Mouse (Mus musculus) heart, postnatal 10 days (tissue): ENCODE measurements at regions not wholly inside any gene's neighbourhood (a gene's known extent, or its start where the extent isn't known, plus 50 kb on each side); places are given as distances from the start of the nearest gene placed in this dataset.
"Not testable (repeated sequence)": the region's sequence is repeated elsewhere in the genome, so short reads cannot be mapped to it uniquely, and the experiment has no call there.

Source experiments
- DNase-seq, 2 experiments: peaks; one replicate each; pipeline ENCODE4 v3.0.0; 2021
- intact Hi-C: fragments of 180-260 bp; cut with DNase I; formaldehyde crosslinking; loops from one replicate; pipeline ENCODE4 v1.15.1; 2025

DNA sequence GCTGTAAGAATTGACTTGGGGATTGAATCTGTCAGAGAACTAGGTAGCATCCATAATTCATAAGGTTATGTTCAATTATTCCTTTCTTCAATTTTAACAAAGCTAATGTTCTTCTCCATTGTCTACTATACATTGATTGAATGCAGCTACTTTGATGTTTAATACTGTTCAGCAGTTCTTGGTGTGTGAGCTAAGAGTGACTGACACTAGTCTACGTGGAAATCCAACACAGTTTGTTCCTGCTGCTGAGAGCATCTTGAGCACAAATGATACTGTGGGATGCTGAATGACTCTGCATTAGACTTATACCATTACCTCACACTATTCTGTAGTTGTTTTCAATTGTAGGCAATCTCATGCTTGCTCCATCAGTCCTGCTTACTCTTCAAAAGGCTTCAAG, 249.4 kb upstream of the Akr1e1 start:
- DNase-seq, result no peak
- intact Hi-C loops, result no loop called here

DNA sequence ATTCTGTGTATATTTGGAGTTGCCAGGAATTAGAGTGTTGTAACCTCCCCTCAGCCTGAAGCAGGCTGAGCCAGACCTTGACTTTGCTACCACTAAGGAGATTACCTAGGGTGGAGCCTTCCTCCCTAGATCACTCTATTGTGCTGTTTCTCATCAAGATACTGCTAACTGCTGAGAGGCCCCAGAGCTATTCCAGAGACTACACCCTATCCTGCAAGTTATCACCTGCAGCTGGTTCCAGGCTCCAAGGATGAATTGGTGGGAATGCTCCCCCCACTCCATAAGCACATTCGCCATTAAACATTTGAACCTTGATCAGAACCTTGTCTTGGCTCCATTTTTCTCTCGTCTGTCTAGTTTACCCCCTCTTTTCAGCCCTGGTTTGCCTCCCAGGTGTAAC, 230.5 kb upstream of the Akr1e1 start:
- not testable (repeated sequence) for DNase-seq

DNA sequence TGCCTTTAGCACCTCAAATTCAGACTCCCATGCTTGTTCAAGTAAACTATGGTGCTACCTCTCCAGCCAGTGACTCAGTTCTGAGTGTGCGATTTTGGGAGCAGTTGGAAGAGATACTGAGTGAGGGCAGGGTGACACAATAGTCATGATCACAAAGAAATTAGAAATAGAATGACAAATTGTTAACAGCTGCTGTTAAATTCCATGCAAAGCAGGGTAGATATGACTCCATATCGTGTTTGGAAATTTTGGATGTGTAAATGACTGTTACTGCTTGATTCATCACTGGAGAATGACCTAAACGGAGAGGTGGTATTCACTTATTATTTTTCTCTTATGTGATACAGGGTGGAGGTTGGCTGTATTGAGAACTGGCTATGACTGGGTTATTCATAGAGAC, 217.8 kb upstream of the Akr1e1 start:
- no peak for DNase-seq

More for the DNA sequence above, 230.5 kb upstream of the Akr1e1 start:
- intact Hi-C loops, result not testable (repeated sequence)

DNA sequence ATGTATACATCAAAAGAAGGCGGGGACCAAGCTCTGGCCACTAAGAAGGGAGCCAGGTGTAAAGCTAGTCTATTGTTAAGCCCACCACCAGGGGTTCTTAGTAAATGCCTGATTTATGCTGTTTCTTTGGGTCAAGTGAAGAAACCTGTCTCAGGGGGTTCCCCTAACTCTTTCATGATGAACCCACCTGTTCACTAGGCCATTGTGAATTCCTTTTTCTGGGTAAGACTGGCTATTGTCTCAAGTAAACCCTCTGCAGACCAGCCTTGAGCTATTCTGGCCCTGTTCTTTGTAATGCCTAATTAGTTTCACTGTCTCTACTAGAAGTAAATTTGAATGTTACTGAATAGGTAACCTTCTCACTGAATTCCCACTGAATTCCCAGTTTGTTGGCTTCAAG, 216.8 kb upstream of the Akr1e1 start:
- DNase-seq, intact Hi-C loops: not testable (repeated sequence)

More for the DNA sequence above, 217.8 kb upstream of the Akr1e1 start:
- intact Hi-C loops, result no loop called here

DNA sequence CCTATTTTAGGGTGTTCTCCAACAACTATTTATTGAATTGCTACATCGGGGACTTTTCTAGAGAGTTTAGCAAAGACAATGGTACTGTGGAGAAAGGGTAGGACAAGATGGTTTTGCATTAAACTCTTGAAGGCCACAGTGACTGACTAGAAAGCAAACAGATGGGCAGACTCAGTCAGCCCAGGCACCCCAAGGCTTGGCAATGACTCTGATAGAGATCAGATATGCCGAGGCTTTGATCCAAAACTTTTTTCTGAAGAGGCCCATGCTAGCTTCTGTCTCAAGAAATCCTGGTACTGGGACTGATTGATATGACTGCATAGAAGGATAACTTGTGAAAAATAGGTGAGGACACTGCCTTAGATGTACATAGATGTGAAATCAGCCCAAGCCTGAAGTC, 197.9 kb upstream of the Akr1e1 start:
- DNase-seq, result no peak
- intact Hi-C loops, result no loop called here

DNA sequence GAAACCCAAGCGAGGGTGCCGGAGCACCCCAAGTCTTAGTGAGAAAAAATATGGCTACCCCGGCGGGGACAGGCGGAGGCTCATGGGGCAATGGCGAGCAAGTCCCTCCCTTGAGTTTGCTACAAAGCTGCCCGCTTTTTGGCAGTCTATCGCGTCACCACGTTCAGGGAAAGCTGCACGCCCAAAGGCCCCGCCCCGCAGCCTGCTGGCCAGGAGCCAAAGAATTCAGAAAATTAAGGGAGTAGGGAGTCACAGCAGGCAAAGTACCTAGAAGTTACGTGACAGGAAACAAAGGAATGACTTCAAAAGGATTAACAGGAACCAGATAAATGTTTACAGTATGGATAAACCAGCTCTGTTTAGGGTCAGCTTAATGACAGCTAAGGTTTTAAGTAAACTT, 191.7 kb upstream of the Akr1e1 start:
- intact Hi-C loops, result no loop called here

DNA sequence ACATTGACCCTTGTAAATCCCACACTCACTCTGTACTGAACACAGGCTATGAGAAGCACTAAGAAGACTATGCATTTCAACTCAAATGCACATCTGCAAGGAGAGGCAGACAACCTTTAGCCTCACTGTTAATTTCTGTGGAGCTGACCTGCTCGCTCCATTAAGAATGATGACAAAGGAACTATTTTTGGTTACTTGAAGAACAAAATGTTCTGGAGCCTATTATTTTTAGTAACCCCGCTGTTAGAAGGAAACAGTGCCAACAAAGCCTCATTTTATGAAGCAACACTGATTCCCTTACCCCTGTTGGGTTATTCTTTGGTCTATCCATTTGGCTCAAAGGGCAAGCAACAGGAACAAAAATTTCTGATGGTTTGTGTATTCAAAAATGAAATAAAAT, 182.2 kb upstream of the Akr1e1 start:
- DNase-seq, result no peak
- intact Hi-C loops, result no loop called here

More for the DNA sequence above, 191.7 kb upstream of the Akr1e1 start:
- no peak for DNase-seq

DNA sequence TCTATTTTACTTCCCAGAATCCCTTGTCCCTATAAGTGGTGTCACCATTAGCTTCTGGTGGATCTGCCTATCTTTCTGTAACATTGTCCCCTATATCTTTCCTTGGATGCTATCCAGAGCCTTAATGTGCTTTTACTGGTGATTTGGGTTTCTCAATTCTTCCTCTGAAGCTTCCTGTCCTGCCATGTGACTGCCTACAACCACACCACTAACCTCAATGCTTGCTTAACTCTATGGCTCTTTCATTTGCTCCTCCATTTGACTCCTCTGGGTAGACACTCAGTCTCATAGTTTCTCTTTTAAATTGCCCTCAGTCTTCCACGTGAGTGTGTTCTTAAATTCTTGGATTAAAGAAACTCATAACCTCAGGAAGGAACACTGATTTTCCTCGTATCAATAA, 181.4 kb upstream of the Akr1e1 start:
- intact Hi-C loops, result no loop called here
- no peak for DNase-seq

DNA sequence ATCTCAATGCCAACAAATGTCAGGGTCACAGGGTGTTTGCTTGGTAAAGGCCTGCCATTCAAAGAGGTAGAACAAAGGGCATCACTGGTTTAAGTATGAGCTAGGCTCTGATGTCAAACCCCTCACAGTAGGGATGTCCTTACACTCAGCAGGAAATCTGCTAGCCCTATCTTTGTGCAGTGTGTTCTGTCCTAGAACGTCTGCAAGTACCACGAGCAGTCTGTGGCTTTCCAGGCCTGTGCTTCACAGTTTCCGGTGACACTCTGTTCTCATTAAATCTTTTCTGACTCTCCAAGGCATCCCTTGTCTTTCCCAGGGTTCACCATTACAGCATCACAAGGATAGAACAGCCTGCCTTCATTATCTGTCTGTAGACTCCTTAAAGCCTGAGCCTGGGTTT, 174.3 kb upstream of the Akr1e1 start:
- no peak for DNase-seq
- intact Hi-C loops, result no loop called here

DNA sequence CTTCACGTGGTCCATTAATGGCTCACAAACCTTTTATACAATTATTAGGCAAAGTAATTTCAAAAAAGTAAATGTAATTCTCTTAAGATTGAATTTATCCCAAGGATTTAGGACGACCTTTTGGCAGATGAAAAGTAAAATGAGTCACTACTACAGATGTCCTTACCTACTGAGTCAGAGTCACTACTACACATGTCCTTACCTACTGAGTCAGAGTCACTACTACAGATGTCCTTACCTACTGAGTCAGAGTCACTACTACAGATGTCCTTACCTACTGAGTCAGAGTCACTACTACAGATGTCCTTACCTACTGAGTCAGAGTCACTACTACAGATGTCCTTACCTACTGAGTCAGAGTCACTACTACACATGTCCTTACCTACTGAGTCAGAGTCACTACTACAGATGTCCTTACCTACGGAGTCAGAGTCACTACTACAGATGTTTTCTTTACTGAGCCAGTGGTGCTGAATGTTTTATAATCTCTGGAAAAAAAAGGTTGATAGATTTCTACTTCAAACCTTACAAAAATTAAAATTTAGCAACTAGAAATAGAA, 169.4 kb upstream of the Akr1e1 start:
- intact Hi-C loops, result loop anchor here (10.0 kb wide), 1 partner anchor 1476 kb away; no protein-coding TSS in a partner anchor
- not testable (repeated sequence) for DNase-seq

DNA sequence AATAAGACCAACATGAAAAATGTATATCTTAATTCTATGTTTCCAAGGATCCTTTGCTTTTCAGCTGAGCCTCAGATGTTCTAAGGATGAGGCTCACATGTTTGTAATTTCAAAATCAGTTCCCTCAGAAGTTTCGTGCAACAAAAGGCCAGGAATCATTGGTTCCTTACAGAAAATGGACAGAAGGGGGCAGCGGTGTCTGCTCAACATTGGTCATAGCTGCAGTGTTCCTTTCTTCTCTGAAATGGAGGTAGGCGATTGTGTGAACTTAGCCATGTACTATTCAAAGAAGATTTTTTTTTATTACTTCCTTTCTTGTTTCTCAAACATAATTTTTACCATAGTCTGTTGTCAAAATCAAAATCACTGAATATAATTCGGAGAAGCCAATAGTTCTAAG, 167.9 kb upstream of the Akr1e1 start:
- intact Hi-C loops, result loop anchor here (2.0 to 10.0 kb wide), 2 partner anchors 1478 to 1694 kb away; no protein-coding TSS in a partner anchor

DNA sequence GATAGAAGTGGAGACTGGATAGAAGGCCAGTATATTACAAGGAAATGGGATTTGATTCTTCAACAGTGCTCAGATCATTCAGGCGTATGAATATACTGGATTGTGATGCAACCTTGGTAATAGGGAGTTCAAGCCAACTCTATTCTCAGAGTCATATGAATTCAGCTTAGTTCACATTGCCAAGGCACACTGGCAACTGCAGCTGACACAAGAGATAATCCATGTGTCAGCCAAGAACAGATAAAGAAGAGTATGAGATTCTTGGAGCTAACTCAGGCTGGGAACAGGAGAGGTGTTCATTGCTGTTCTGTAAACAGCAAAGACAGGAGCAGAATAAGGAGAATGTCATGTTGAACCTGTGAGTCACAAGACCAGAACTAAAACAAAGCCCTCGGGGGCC, 163.3 kb upstream of the Akr1e1 start:
- peak; percentile 39 to 47 for DNase-seq
- intact Hi-C loops, result loop anchor here (5.0 to 10.0 kb wide), 3 partner anchors 575 to 1482 kb away; no protein-coding TSS in a partner anchor

More for the DNA sequence above, 167.9 kb upstream of the Akr1e1 start:
- DNase-seq, result peak; percentile 79 to 80

DNA sequence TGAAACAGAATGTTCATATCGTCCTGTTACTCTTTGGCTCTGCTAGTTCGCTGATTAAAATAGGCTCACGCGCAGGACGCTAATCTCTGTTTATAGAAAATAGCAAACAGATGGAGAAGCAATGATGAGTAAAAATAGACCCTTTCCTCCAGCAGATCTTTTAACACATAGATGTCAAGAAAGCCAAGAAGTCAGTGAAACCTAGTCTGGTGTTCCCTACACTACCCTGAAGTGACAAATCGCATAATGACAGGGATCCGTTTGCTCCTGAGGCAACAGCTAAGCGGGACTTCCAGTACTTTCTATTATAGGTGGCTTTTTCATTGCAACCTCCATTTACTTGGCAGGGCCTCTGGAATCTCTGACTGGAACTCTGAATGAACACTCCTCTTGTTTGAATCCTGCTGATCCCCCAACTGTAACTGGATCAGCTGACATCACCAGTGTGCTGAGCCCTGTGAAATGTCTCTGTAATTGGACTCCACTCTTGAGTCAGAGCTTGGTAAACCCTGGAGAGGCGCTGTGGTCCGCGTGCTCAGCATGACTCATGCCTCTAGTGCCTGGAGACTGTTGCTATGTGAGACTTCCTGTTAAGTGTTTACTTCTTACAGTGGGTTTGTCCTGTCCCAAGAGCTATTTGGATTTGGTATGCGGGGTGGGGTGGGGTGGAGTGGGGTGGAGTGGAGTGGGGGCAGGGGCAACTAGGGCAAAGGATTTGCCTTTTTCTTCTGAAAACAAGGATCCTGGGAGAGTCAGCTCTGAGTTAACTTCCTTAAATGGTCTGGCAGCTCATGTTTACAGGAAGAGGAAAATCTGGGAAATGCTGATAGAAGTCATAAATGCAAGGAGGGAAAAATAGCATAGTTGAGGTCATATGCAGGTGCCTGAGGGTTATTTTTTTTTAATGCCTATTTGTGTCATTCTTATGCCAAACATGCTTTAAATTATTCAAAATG, 162.4 kb upstream of the Akr1e1 start:
- intact Hi-C loops, result loop anchor here (2.0 to 10.0 kb wide), 6 partner anchors 105 to 1483 kb away; no protein-coding TSS in a partner anchor
- DNase-seq, result peak; percentile 91 to 94

DNA sequence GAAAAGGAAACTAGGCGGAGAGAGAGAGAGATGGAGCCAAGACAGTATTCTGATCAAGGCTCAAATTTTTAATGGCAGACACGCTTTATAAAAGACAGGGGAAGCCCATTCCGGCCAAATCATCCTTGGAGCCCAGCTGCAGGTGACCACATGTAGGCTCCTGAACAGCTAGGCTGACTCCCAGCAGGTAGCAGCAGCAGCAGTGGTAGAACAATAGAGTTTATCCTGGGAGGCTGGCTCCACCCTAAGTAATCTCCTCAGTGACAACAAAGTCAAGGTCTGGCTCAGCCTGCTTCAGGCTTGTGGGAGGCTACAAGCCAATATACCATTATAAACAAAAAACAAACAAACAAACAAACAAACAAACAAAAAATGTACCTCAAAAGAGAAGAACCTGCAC, 151.0 kb upstream of the Akr1e1 start:
- no peak for DNase-seq
- intact Hi-C loops, result no loop called here

DNA sequence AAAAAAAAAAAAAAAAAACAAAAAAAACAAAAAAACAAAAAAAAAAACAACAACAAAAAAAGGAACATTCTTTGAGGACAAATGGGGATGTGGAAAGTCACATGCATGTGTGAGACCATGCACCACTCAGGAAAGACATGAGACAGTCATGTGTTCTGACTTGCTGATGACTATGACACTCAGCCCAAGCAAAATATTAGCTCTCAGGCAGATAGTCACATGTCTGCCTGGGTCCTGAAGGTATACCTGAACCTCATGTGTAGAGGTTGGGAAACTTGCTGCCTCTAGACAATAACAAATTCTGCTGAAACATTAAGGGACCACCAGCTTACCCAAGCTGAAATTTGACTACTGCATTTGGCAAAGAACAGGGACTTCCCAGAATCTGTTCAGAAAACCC, 147.6 kb upstream of the Akr1e1 start:
- intact Hi-C loops, result no loop called here

DNA sequence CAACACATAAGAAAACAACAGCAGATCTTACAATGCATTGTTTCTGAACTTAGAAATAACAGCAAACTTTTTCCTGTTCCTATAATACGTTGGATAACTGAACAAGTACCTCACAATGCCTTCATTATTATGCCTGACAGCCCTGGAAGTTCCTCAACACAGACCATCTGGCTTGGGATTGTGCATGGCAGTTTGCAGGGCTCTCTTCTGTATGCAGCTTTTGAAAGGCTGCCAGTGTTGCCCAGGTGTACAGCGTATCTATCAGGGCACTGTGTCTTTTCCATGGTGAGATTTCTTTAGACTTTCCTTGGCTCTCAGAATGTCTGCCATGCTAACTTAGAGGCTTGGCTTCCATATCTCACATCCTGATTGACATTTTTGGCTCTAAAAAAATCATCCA, 134.0 kb upstream of the Akr1e1 start:
- intact Hi-C loops, result no loop called here
- no peak for DNase-seq

More for the DNA sequence above, 147.6 kb upstream of the Akr1e1 start:
- DNase-seq, result no peak

DNA sequence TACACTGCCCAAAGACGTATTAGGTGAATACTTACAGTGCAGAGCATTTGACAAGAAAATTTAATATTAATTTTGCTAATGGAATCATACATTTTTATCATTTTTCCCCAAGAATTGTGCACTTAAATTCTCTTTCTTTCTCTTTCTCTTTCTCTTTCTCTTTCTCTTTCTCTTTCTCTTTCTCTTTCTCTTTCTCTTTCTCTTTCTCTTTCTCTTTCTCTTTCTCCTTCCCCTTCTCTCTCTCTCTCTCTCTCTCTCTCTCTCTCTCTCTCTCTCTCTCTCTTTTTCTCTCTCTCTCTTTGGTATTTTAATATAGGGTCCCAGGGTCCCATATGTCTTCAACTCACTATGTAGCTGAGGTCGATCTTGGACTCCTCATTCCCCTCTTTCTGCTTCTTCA, 107.3 kb upstream of the Akr1e1 start:
- intact Hi-C loops, DNase-seq: not testable (repeated sequence)

DNA sequence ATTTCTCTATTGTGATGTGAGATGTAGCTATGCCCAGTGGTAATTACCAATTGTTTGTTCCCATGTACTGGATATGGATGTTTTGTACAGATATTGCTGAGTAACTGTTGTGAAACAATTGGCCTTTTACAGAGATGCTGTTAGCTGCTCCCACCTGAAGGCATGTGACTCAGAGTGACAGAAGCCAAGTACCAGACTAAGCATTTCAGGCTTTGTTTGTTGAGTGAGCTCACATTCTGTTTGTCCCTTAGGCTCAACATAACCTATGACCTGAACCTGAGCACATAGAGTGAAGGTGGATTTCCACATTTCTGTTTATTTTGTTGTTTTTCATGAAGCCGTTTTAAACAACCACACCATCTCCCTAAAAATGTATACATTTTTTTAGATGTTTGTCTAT, 105.8 kb upstream of the Akr1e1 start:
- intact Hi-C loops, result no loop called here
- DNase-seq, result no peak

DNA sequence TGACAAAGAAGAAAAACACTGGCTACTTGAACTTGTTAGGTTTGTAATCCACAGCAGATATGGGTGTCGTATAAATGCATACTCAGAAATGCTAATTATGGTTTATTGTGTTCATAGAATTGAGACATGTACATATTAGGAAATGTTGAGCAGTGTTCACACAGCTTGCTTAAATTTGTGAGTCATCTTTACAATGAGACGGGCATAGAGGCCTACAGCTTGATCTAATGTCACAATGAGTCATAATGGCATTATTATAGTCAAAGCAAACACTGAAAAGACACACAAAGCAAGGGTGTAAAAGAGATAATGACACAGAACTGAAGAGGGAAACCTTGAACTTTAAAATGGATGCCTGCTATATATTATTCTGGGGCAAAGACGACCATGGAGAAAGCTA, 103.7 kb upstream of the Akr1e1 start:
- intact Hi-C loops, result no loop called here
- no peak for DNase-seq

DNA sequence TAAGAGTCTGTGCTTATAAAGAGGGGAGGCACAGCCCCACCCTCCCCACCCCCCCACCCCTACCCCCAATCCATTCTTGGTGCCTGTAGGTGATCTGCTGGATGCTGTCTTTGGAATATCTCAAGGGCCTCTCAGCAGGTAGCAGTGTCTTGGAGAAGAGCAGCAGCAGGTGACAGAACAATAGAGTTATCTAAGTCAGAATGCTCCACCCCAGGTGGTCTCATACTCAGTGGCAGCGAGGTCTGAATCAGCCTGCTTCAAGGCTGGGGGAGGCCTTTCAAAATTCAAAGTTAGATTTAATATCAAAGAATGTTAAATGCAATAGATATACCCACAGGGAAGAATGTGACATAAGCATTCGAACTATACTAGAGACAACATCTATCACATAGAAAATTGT, 90.6 kb upstream of the Akr1e1 start:
- intact Hi-C loops, DNase-seq: not testable (repeated sequence)

DNA sequence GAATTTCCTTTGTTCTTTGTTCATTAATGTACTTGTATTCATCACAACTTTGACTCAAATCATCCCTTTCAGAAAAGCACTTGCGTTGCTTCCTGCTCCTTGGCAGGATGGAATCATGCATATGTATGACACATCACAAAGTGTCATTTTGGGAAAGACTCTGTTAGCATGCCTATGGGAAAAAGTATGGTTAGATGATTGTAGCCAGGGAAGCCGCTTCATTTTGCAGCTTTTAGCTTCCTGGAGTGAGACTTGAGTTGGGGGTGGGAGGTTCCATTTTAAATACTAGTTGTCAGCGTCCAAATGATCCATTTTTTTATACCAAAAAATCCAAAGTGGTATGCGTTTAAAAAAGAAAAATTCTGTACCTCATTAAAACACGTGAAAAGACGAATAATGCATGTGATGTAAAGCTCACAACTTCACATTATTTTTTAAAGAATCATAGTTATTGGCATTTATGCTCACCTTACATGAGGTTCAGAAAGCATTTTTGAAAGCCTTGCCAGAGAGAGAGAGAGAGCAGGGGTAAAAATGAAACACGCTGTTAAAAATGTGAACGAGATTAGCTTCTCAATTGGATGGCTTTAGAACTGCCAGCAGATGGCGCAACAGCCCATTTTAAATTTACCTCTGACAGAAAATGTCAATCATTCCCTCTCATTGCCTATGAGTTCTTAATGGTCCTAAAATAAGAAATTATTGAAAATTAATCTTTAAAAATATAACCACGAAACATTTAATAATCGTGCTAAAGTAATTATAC, 57.6 kb upstream of the Akr1e1 start:
- intact Hi-C loops, result loop anchor here (1.0 to 10.0 kb wide), 9 partner anchors 104 to 1868 kb away; partner anchors contain the start of gene Klf6
- DNase-seq, result peak; percentile 70 to 83
